Mouse (Mus musculus): ENCODE results near the gene Rybp. TPM values are rescaled to one million over a fixed set of nuclear protein-coding genes. Genes with fewer than 3 reads are reported as not detected.

Rybp gene
- polyA plus RNA-seq, 1 experiment, result 28.6 TPM

- WGBS, result 96% methylated on average over 13 of the region's 13 CpGs
- H3K27me3 ChIP-seq (ENCODE audit: control insufficient read depth, insufficient read depth, low read length), result no peaks in the 10 kb centered on the region
- no peak overlapping the region for H3K4me3 ChIP-seq (ENCODE audit: control insufficient read depth, insufficient read depth, low read length)
- no peak for DNase-seq
- H3K36me3 ChIP-seq (ENCODE audit: control insufficient read depth, insufficient read depth, low read length), result no peaks in the 10 kb centered on the region
- H3K4me1 ChIP-seq (replicated peaks; ENCODE audit: control insufficient read depth, insufficient read depth, low read length), result peaks cover 33% of the 10 kb centered on the region
- TF ChIP-seq POLR2A (IDR thresholded peaks at IDR 0.05; ENCODE audit: control insufficient read depth, extremely low read depth, insufficient read depth, low read length, poor library complexity), result no peak
- no peak for TF ChIP-seq CTCF (IDR thresholded peaks at IDR 0.05; ENCODE audit: borderline replicate concordance, control insufficient read depth, extremely low read depth, insufficient read depth, low read length, poor library complexity)
- no peak overlapping the region for H3K27ac ChIP-seq (ENCODE audit: control insufficient read depth, insufficient read depth, low read length)
Measured at GRCm38 (mm10) chr6:100218541-100219341, 68.5 kb downstream of the Rybp start.

DNA sequence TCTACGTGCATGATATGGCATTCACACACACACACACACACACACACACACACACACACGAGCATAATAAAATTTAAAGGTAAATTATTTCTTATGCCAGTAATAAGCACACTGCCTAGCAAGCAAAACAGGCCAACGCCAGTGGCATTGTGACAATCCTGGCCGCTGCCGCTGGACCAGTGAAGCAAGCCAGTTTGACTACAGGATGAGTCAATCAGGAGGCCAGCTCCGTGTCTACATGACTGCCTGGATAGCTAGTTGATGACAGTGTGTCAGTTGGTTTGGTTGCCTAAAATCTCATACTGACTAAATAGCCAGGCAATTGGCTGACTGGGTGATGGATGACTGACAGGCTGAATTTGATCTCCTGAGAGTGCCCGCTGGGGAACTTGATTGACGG lies 69.8 kb downstream of the Rybp start:
- no peaks in the 10 kb centered on the region for H3K27me3 ChIP-seq (ENCODE audit: control insufficient read depth, insufficient read depth, low read length)
- H3K4me3 ChIP-seq (ENCODE audit: control insufficient read depth, insufficient read depth, low read length), result no peak overlapping the region
- WGBS, result 97% methylated on average over 8 of the region's 8 CpGs
- TF ChIP-seq CTCF (IDR thresholded peaks at IDR 0.05; ENCODE audit: borderline replicate concordance, control insufficient read depth, extremely low read depth, insufficient read depth, low read length, poor library complexity) (no peak), POLR2A (IDR thresholded peaks at IDR 0.05; ENCODE audit: control insufficient read depth, extremely low read depth, insufficient read depth, low read length, poor library complexity) (no peak)
- H3K4me1 ChIP-seq (replicated peaks; ENCODE audit: control insufficient read depth, insufficient read depth, low read length), result peaks cover 46% of the 10 kb centered on the region
- H3K36me3 ChIP-seq (ENCODE audit: control insufficient read depth, insufficient read depth, low read length), result no peaks in the 10 kb centered on the region
- DNase-seq, result no peak
- no peak overlapping the region for H3K27ac ChIP-seq (ENCODE audit: control insufficient read depth, insufficient read depth, low read length)

- WGBS, result 52% methylated on average over 5 of the region's 5 CpGs
- no peaks in the 10 kb centered on the region for H3K27me3 ChIP-seq (ENCODE audit: control insufficient read depth, insufficient read depth, low read length)
- TF ChIP-seq POLR2A (IDR thresholded peaks at IDR 0.05; ENCODE audit: control insufficient read depth, extremely low read depth, insufficient read depth, low read length, poor library complexity) (no peak), CTCF (IDR thresholded peaks at IDR 0.05; ENCODE audit: borderline replicate concordance, control insufficient read depth, extremely low read depth, insufficient read depth, low read length, poor library complexity) (no peak)
- H3K27ac ChIP-seq (ENCODE audit: control insufficient read depth, insufficient read depth, low read length), result no peak overlapping the region
- peaks cover 47% of the 10 kb centered on the region for H3K4me1 ChIP-seq (replicated peaks; ENCODE audit: control insufficient read depth, insufficient read depth, low read length)
- H3K4me3 ChIP-seq (ENCODE audit: control insufficient read depth, insufficient read depth, low read length), result no peak overlapping the region
- no peak for DNase-seq
- no peaks in the 10 kb centered on the region for H3K36me3 ChIP-seq (ENCODE audit: control insufficient read depth, insufficient read depth, low read length)
Measured at GRCm38 (mm10) chr6:100216945-100217344, 70.3 kb downstream of the Rybp start.

DNA sequence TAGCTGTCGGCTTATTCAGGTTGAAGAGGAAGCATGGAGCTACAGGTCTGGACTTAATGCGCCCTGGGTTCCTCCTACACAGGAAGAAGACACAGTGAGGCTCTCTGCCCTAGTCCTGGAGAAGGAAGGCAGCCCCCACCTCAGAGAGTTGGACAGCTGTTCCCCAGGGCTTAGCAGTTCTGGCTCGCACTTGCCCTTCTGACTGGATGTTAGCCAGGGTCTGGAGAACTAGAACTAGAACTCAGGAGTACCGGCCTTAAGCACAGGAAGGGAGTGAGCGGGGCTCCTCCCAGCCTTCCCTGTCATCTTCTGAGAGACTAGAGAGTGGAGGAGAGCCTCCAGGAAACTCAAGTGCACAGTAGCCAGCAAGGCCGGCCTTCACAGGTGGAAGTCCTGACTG lies 71.5 kb downstream of the Rybp start:
- 63% methylated on average over 6 of the region's 6 CpGs for WGBS
- peaks cover 47% of the 10 kb centered on the region for H3K4me1 ChIP-seq (replicated peaks; ENCODE audit: control insufficient read depth, insufficient read depth, low read length)
- no peak overlapping the region for H3K27ac ChIP-seq (ENCODE audit: control insufficient read depth, insufficient read depth, low read length)
- TF ChIP-seq CTCF (IDR thresholded peaks at IDR 0.05; ENCODE audit: borderline replicate concordance, control insufficient read depth, extremely low read depth, insufficient read depth, low read length, poor library complexity), result no peak
- no peak for TF ChIP-seq POLR2A (IDR thresholded peaks at IDR 0.05; ENCODE audit: control insufficient read depth, extremely low read depth, insufficient read depth, low read length, poor library complexity)
- no peaks in the 10 kb centered on the region for H3K27me3 ChIP-seq (ENCODE audit: control insufficient read depth, insufficient read depth, low read length)
- no peak overlapping the region for H3K4me3 ChIP-seq (ENCODE audit: control insufficient read depth, insufficient read depth, low read length)
- H3K36me3 ChIP-seq (ENCODE audit: control insufficient read depth, insufficient read depth, low read length), result no peaks in the 10 kb centered on the region
- DNase-seq, result no peak

DNA sequence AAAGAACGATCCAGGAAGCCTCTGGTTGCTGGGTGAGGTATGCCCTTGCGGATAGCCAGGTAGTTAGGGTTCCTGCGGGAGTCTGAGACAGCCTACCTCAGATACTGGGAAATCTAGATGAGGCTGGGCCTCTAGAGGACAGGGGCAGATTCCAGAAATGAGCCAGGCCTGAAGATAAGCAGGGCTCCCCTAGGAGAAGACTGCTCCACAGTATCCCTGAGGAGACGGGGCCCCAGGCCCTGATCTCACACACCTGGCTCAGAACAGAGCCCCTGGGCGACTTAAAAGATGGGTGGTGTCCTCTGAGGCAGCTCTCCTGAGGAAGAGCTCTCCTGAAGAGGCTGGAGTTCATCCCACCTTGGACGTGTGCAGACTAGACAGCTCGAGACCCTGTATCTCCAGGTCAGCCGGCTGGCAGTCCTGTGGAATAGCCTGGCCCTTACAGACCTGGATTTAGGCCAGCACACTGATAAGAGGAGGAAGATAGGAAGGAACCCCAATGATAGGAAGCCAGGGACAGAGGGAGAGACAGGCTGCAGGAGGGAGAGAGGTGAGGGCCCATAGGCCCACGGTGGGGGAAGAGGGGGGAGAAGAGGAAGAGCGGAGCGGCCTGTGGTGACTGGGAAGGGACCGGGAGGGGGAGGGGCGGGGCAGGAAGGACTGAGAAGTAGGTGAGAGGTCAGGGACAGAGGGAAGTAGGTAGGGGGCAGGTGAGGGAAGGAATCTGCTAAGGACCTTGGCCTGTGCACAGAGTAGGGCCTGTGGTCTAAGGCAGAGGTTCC lies 73.0 kb downstream of the Rybp start:
- Histone ChIP-seq H3K4me3 (ENCODE audit: control insufficient read depth, insufficient read depth, low read length) (no peak overlapping the region), H3K4me1 (replicated peaks; ENCODE audit: control insufficient read depth, insufficient read depth, low read length) (peaks cover 47% of the 10 kb centered on the region), H3K27me3 (ENCODE audit: control insufficient read depth, insufficient read depth, low read length) (no peaks in the 10 kb centered on the region), H3K36me3 (ENCODE audit: control insufficient read depth, insufficient read depth, low read length) (no peaks in the 10 kb centered on the region), H3K27ac (ENCODE audit: control insufficient read depth, insufficient read depth, low read length) (no peak overlapping the region)
- TF ChIP-seq CTCF (IDR thresholded peaks at IDR 0.05; ENCODE audit: borderline replicate concordance, control insufficient read depth, extremely low read depth, insufficient read depth, low read length, poor library complexity), result no peak
- TF ChIP-seq POLR2A (IDR thresholded peaks at IDR 0.05; ENCODE audit: control insufficient read depth, extremely low read depth, insufficient read depth, low read length, poor library complexity), result no peak
- DNase-seq, result no peak
- WGBS, result 62% methylated on average over 13 of the region's 13 CpGs

GRCm38 (mm10) chr6:100213596-100213995 lies 73.7 kb downstream of the Rybp start:
- H3K4me3 ChIP-seq (ENCODE audit: control insufficient read depth, insufficient read depth, low read length), result no peak overlapping the region
- no peaks in the 10 kb centered on the region for H3K27me3 ChIP-seq (ENCODE audit: control insufficient read depth, insufficient read depth, low read length)
- WGBS, result 49% methylated on average over 9 of the region's 9 CpGs
- no peaks in the 10 kb centered on the region for H3K36me3 ChIP-seq (ENCODE audit: control insufficient read depth, insufficient read depth, low read length)
- no peak overlapping the region for H3K27ac ChIP-seq (ENCODE audit: control insufficient read depth, insufficient read depth, low read length)
- DNase-seq, result no peak
- H3K4me1 ChIP-seq (replicated peaks; ENCODE audit: control insufficient read depth, insufficient read depth, low read length), result peaks cover 47% of the 10 kb centered on the region
- TF ChIP-seq CTCF (IDR thresholded peaks at IDR 0.05; ENCODE audit: borderline replicate concordance, control insufficient read depth, extremely low read depth, insufficient read depth, low read length, poor library complexity) (no peak), POLR2A (IDR thresholded peaks at IDR 0.05; ENCODE audit: control insufficient read depth, extremely low read depth, insufficient read depth, low read length, poor library complexity) (no peak)

Measured in thymus, adult 2 months (tissue).